Mouse (Mus musculus) MEL (cell line): Measurements from ENCODE around the gene Gstm2.

Experiments used
- CTCF ChIP-seq, 3 experiments: IDR thresholded peaks in 2 of 3; conservative IDR thresholded peaks in 1 of 3; 2 replicates each; pipeline ENCODE4 v1.5.1; 2011 to 2012; ENCODE audit warnings: low read length in 3 of 3, low read depth in 2 of 3, mild to moderate bottlenecking in 2 of 3, improper control_type of control experiment in 1 of 3, inconsistent platforms in 1 of 3, mixed read lengths in 1 of 3, moderate library complexity in 1 of 3; ENCODE audit not compliant: control insufficient read depth in 1 of 3, insufficient read depth in 1 of 3, poor library complexity in 1 of 3, severe bottlenecking in 1 of 3
- EP300 ChIP-seq, 2 experiments: IDR thresholded peaks; 2 replicates each; pipeline ENCODE4 v1.6.1; 2011; ENCODE audit warnings: improper control_type of control experiment in 2 of 2, low read length in 2 of 2, low read depth in 1 of 2, mild to moderate bottlenecking in 1 of 2
- MXI1 ChIP-seq: IDR thresholded peaks from 2 replicates; pipeline ENCODE4 v1.6.1; 2011; ENCODE audit warnings: mild to moderate bottlenecking, low read depth, low read length, improper control_type of control experiment
- POLR2A ChIP-seq, 2 experiments: IDR thresholded peaks; 2 replicates each; pipeline ENCODE4 v1.6.1; 2011 to 2012; ENCODE audit warnings: low read length in 2 of 2, mild to moderate bottlenecking in 2 of 2, control low read depth in 1 of 2, improper control_type of control experiment in 1 of 2, low read depth in 1 of 2, moderate library complexity in 1 of 2; ENCODE audit not compliant: control insufficient read depth in 1 of 2, insufficient read depth in 1 of 2, poor library complexity in 1 of 2
- ZMIZ1 ChIP-seq: IDR thresholded peaks from 2 replicates; pipeline ENCODE4 v1.6.1; 2012; ENCODE audit warnings: low read depth, mild to moderate bottlenecking, inconsistent platforms, low read length, improper control_type of control experiment, moderate library complexity

GRCm38 (mm10) chr3:108014098-108014973, 28.1 kb upstream of the Gstm2 start:
- TF ChIP-seq CTCF (IDR thresholded peaks at IDR 0.05 in 2 of 3, conservative IDR thresholded peaks at IDR 0.05 in 1 of 3; ENCODE audit: control insufficient read depth in 1 of 3, insufficient read depth in 1 of 3, low read depth in 2 of 3, low read length in 3 of 3, poor library complexity in 1 of 3, severe bottlenecking in 1 of 3) (no peak), MXI1 (no peak), EP300 (IDR thresholded peaks at IDR 0.05; ENCODE audit: low read depth in 1 of 2, low read length in 2 of 2) (no peak), POLR2A (IDR thresholded peaks at IDR 0.05; ENCODE audit: control insufficient read depth in 1 of 2, insufficient read depth in 1 of 2, low read depth in 1 of 2, low read length in 2 of 2, poor library complexity in 1 of 2) (no peak), ZMIZ1 (no peak)
